Mouse (Mus musculus) myocyte (in vitro differentiated cells): ENCODE measurements around the gene Tfb1m.

ENCODE experiments used
- POLR2A ChIP-seq: IDR thresholded peaks from one replicate; pipeline ENCODE4 v1.6.1; 2011; ENCODE audit warnings: low read depth, mild to moderate bottlenecking, control low read depth, moderate library complexity; ENCODE audit not compliant: insufficient read length
- SRF ChIP-seq: IDR thresholded peaks from one replicate; pipeline ENCODE4 v1.6.1; 2011; ENCODE audit warnings: low read depth; ENCODE audit not compliant: control insufficient read depth, insufficient read length
- TCF3 ChIP-seq: IDR thresholded peaks from one replicate; pipeline ENCODE4 v1.6.1; 2011; ENCODE audit warnings: low read depth, control low read depth; ENCODE audit not compliant: insufficient read length

DNA sequence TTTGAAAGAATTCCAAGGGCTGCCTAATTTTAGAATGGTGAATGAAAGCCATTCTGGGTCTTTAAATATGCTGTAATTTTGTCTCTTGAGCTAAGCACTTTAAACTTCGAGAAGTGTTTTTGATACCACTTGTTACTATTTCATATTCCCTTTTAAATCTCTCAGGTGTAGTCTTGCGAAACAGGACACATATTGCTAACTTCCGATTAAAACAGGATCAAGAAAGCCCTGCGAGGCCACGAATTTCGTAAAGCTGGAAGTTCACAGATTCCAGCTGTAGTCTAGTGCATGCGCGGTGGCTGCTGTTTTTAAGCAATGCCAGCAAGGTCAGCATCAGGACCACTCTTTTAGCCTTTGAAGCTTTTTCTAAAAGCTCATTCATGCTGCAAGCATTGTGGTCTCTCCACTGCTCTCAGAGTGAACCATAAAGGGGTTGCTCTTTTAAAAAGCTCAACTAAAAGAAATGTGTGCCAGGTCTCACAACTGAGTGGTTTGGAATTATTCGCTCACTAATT lies 832 bp upstream of the Tfb1m start:
- no peak for TF ChIP-seq POLR2A
- no peak for TF ChIP-seq SRF
- TF ChIP-seq TCF3: no peak
